Mouse (Mus musculus): Measurements from ENCODE around the gene Noc4l. TPM values are rescaled to one million over a fixed set of nuclear protein-coding genes. Genes with fewer than 3 reads are reported as not detected.

Gene Noc4l
- total RNA-seq, 2 experiments from 2014 or later: 27.4 to 30.7 TPM

DNA sequence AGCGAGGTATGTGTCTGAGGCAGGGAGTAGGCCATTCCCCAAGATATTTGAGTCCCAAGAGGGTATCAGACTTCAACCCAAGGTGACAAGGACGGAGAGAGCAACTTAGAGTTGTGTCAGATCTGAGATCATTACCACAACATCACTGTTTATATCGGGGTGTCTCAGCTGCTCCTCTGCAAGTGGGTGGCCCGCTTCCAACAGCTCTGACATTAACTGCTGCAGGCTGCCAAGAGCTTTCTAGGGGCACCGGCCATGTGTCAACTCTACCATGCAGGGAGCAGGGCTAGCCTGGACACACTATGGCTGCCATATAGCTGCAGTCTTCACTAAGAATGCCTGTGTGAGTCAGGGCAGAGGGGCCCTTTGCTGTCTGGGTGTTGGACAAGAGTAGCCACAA lies 43.3 kb downstream of the Noc4l start:
- no peak for DNase-seq (ENCODE audit: low spot score in 2 of 2)

DNA sequence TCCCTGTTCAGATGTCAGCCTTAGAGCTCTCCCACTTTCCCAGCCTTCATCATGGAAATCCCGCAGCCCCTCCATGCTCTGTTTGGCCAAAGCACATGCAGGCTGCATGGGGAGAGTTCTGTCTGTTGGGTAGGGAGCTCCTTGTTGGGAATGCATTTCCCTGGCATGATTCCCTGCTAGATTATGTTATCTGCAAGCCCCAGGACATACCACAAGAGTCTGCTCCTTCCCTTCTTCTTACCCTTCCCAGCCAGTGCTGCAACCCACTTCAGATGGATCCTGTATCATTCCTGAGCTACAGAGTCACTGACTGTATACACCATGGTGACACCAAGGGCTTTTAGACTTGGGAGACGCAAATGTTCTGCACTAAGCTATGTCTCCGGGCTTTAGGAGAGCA lies 43.8 kb downstream of the Noc4l start:
- no peak for DNase-seq (ENCODE audit: low spot score in 2 of 2)

DNA sequence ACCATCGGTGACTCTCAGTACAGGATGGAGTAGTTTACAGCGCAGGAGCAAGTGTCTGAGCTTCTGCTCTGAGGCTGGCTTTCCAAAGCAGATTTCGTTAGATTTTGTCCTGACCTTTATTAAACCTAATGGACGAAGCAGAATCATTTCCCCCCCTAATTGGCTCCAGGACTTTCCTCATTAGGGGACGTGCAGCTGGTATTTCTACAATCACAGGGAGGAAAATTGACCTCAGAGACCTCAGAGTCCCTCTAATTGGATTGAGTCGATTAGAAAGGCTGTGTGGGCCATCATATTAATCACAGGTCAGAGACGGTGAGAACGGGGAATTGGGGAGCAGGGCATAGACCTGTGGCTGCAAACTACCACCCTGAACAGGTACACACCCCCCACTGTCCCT lies 44.3 kb downstream of the Noc4l start:
- no peak for DNase-seq (ENCODE audit: low spot score in 2 of 2)

DNA sequence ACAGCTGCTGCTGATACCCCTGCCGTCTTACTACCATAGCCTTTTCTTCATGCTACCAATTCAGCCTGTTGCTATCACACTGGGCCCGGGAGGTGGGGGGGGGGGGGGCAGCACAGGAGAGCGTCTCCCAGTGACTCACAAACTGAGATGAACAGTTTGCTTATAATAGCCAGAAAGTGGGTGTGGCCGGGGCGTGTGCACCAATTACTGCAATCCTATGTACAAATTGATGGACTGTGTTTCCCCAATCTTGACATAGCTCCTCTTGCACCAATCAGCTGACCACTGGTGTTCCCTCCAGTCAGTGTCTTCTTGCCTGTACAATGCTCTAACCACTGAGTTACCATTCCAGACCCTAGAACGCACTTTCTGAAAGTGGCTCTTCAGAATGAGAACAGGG lies 44.9 kb downstream of the Noc4l start:
- DNase-seq (ENCODE audit: low spot score in 2 of 2): no peak

DNA sequence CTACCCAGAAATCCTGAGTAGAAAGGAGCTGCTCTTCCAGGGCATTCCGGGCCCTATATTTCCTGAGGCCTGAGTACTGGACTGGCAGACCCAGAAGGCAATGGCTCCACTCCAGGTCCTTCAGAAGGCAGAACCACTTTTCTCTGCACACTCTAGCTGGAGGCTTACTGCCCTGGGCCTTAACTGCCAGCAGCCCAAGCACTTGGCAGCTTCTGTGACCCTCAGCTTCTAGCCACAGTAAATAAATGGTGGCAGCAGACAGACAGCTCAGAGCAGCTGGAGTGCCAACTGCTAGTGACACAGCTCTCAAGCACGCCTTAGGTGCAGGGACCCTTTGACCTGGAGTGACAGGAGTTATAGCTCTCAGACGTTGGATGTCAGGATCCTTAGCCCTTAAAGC lies 45.5 kb downstream of the Noc4l start:
- peak in 1 of 2 experiments; percentile 25 for DNase-seq (ENCODE audit: low spot score in 2 of 2)

DNA sequence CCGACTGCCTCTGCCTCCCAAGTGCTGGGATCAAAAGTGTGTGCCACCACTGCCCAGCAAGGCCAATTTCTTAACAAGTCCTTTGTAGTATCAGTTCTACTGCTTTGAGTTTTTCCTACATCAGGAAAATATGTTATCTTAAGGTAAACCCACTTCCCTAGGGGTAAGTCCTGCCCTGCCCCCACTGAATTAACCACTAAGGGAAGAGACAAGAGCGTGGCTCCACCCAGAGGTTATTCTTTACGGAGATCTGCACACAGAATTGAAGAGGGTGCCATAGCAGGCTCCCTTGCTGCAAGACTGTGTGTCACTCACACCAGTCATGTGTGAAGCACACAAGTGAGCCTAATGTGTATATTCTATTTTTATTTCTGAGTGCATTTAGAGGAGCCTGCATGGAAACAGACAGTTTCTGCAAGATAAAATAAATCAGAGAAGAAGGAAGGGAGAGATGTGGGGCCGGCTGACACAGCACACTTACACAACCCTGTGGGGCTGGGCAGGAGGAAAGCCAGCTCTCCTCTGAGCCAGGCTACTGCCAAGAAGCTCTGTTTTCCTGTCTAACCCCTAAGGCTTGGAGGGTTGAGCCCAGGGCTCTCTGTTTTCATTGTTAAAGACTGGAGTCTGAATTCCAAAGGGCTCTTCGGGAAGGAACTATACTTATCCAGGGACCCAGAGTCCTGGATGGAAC lies 47.5 kb downstream of the Noc4l start:
- DNase-seq (ENCODE audit: low spot score in 2 of 2): no peak

DNA sequence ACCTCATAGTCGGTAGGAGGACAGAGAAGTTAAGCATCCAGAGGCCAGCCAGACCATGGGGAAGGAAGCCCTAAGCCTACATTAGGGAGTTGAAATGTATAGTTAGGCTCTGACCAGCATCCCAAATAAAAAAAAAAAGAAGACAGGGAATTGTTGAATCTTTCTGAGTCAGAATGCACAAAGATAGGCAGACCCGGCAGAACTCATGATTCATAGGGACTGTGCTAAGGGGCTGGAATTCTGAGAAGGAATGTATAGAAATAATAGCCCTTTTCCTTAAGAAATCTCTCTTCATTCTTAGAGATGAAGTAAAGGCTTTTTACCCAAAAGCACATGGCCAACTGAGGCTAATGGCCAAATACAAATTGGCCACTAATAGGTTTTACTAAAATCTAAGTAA lies 48.9 kb downstream of the Noc4l start:
- DNase-seq (ENCODE audit: low spot score in 2 of 2): no peak

DNA sequence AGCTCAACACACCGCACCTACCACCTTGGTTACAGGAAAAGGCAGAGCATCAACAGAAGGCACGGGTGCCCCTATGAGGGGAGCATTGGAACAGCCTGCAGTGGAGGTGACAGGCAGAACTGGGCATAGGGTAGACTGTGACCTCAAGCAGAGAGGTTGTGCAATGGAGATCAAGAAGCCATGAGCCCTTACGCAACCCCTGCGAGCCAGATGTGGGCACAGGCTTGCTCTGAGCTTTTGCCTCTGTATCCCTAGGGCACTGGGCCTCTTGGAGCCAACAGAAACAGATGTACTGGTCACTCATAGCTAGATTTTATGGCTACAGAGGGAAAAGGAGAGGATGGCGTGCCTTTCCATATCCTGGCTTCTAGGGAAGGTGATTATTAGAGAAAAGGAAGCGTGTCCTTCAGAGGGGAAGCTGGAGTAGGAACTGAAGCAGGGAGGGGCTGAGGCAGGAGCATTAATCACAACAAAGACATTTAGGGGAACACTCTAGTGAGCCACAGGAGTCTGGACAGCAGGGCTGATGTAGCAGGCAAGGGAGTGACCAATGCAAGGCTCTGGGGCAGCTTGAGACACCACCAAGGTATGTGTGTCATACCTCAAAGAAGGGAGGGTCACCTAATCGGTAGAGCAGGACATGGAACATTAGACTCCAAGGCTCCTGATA lies 50.1 kb downstream of the Noc4l start:
- no peak for DNase-seq (ENCODE audit: low spot score in 2 of 2)

Small RNA genes within 50 kb of the gene (microRNA-seq; reads per million reads assigned to microRNA genes)
- gene Mir7026: 3.1 to 4.3 reads per million in 2 experiments

Other genes starting within 250 kb of the Noc4l start
- gene Fbrsl1, start 204.9 kb downstream of the Noc4l start, total RNA-seq (2021): 10 to 100 TPM; 80.9 to 90.8 TPM
- gene Galnt9, start 109.1 kb downstream of the Noc4l start, total RNA-seq (2021): 100 to 1,000 TPM in 1 of 2 experiments, 10 to 100 TPM in 1; 95.1 to 106 TPM
- 10 to 100 TPM; 21.7 to 24.2 TPM for gene Ddx51, start within 50 bp of the Noc4l start, total RNA-seq (2021)
- gene Ep400, start 117.3 kb upstream of the Noc4l start, total RNA-seq (2021): 100 to 1,000 TPM in 1 of 2 experiments, 10 to 100 TPM in 1; 90.9 to 101 TPM
- gene Pus1, start 127.2 kb upstream of the Noc4l start, total RNA-seq (2021): 10 to 100 TPM; 16.1 to 18.5 TPM
- 10 to 100 TPM; 66.6 to 67.6 TPM for gene Ulk1, start 156.7 kb upstream of the Noc4l start, total RNA-seq (2021)
- 10 to 100 TPM in 1 of 2 experiments, 1 to 10 TPM in 1; 8.9 to 10.4 TPM for gene Hscb, start 186.4 kb upstream of the Noc4l start, total RNA-seq (2021)
- 1 to 10 TPM; 2.3 to 2.5 TPM for gene Chek2, start 186.6 kb upstream of the Noc4l start, total RNA-seq (2021)
- 10 to 100 TPM; 19.6 to 23.4 TPM for gene Ttc28, start 226.4 kb upstream of the Noc4l start, total RNA-seq (2021)